Mouse (Mus musculus) kidney, postnatal 36 days (tissue): Measurements from ENCODE around the gene Itga3.

Source experiments
- DNase-seq, 2 experiments: peaks; one replicate each; pipeline ENCODE4 v3.0.0; 2021 to 2022; ENCODE audit warnings: mixed read lengths in 2 of 2

Gene Itga3

DNA sequence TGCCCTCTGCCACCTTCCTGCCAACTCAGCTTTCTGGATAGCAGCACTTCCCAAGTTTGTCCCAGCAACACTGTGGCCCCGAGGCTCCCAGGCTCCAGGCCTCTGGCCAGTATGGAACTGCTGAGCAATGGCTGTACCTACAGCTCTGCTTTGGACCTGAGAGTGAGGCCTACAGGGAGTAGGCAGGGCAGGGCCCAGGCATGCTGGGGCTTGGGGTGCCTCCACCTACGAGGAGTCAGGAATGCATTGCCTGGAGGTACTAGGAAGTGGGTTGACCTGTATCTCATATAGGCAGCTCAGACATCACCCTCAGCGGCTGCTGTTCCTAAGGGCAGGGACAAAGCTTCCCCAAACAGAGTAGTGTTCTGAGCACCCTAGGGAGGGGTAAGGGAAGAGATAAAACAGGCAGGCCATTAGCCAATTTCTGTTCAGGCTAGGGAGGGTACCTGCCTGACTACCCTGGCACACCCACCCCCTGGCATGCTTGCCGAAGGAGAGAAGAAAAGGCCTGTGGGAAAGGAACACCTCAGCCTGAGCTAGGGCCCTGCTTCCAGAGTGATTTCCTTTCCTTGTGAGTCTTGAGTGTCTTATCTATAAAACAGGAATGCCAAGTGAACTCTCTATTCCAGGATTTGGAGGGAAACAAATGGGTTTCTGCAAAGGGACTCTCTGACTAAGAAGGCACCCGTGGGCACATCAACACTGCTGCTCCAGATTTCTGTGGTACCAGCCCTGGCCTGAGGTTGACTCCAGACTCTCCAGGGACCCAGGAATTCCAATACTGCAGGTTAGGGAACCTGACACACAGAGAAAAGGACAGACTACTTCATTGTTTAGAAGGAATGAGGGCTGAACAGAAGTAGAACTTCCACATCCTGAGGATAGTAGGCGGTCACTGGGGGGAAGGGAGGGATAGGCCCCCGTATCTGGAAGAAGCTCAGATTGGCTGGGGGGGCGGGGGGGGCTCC lies 6.2 kb downstream of the Itga3 start:
- DNase-seq: no peak

DNA sequence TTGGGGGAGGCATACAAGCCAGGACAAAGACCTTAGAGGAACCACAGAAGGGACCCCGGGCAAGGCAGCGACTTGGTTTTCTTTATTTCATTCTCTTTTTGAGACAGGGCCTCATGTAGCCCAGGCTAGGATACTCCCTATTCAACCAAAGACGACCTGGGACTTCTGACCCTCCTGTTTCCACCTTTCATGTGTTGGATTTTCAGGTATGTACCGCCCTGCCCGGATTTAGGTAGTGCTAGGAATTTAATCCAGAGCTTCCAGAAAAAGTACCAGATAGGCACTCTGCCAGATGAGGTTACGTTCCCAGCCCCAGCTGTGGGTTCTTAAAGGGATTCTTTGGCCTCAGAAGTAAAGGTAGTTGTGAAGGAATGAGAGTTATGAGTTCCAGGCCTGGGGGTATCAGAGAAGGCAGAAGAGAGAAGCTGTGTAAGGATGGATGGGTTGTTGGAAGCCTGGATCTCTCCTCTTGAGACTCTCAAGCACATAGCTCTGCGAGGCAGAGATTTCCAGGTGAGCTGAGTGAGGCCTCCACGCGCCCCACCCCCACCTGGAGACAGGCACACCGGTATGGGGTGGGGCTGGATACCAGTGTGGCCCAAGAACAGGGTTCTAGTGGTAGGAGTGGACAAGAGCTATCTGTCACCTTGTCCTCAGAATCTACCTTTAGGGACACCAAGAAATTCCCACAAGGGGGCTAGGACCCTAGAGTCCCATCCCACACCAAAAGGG lies 7.2 kb downstream of the Itga3 start:
- DNase-seq: no peak

DNA sequence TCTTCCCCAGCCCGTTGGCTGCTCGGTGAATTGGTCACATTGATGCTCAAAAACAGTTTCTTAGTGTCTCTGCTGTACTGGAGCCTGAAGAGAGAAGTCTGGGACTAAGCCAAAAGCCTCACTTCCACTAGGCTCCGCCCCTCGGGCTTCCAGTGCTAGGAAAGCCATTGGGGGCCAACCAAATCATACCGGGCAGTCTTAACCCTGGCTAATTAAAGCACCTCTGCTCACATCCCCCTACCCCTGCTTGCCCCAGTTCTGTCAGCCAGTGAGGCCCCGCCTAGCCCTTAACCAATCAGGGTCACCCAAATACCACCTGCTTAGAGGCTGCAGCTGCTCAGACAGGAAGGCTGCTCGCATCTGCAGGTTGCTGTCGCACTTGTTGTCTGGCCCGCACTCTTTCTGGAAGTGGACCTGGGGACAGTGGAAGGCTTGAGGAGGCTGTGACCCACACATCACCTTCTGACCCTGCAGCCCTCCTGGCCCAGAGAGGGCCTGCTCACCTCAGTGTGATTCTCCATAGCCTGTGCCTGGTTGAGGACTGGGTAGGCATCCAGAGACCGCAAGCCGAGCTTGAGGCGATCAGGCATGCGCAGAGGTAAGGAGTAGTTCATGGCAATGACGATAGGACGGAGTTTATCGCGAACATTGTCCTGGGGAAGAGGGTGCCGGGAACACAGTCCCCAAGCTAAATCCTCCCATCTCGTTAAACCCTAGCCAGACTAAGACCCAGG lies 19.7 kb downstream of the Itga3 start:
- no peak for DNase-seq

DNA sequence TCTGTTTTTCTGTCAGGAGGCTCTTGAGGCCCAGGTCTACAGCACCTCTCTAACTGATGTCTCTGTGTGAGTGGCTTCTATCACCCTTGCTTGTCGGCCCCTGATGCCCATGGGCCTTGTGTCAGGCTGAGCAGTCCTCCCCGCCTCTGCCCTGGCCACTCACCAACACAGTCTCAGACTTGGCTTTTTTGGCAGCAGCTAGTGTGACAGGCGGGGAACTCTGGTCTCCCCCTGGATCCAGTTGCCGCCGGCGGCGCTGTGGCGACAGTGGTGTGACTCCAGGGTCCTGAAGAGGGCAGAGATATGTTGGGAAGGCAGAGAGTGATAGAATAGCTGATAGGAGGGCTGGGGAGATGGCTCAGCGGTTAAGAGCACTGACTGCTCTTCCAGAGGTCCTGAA lies 23.5 kb downstream of the Itga3 start:
- DNase-seq: no peak

DNA sequence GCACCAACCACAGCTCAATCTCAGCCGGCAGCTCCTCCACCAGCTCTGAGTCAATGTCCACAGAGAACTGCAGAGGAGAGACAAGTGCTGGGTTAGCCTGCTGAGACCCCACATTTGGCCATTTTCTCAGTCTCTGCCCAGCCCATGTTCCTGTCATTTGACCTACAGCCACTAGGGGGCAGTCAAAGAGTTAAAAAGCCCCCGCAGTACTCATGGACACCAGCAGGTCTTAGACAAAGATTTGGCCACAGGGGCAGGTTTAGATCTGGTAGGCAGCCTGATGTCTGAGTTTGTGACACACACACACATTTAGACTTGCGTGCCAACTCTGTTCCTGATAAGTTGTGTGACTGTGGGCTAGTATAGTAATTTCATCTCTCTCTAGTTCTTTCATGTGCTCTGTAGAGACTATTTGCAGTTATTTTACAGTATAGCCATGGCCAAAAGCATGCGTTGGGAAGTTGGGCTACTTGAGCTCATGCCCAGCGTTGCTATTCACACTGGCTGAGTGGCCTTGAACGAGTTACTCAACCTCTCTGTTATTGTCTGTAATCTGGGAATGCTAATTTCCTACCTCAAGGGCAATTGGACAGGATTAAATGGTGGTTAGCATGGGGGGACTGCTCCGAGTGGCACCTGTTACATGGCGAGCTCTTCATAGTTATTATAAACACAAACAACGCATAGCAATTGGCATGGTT lies 29.5 kb downstream of the Itga3 start:
- peak; percentile 53 to 69 for DNase-seq

DNA sequence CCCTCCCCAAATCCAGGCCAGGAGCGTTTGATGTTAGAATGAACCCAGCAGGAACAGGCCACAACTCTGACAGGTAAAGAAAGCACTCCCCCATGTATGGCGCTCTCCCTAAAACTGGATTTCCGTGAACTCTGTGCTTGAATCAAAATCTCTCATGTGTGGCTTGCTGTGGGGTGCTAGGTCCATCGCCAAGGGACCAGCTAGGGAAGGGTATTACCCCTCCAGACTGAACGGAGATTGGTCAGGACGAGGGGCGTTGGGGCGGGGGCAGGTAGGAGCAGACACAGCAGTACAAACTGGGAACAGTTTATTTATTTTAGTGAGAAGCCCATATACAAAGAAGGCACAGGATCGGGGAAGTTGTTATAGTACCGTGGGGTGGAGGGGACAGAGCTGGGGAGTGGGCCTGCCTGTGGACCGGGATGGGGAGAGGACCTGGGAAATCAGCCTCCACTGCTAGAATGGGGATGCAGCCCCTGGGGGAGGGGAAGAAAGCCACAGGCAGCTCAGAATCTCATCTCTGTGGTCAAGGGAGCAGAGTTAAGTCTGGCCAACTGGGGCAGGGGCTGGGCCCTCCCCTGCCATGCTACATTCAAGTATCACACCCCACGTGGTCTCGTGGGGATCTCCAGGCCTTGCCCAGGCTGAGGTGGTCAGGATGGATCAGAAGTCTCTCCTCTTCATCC lies 32.3 kb downstream of the Itga3 start:
- DNase-seq: no peak

DNA sequence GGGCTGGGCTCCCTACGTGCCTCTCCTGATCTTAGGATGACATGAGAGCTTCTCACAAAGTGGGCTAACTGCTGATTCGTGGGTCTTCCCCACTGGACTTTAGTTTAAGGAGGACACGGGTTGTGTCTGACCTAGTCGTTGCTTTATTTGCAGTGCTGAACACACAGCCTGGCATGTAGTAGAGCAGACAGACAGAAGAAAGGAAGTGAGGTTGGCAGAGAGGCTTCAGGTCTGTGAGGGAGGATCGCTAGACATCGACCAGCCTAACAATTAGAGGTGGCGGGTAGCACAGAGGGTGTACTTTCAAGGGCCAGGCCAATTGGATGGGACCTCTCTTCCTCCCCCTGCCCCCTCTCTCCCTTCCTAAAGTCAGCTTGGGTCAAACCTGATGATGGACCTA lies 33.0 kb downstream of the Itga3 start:
- DNase-seq: no peak

DNA sequence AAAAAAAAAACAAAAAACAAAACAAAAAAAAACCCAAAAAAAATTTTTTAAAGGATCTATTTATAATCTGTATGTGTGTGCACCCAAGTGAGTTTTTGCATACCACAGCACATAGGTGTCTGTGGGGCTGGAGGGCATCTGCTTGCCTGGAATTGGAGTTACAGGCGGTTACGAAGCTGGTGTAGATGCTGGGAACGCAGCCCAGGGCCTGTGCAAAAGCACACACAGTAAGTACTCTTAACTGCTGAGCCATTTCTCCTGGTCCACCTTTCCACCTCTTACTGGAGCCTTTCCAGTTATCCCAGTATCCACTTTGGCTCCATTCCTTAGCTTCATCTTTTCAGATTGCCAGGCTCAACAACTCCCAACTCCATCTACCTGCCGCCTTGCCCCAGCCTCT lies 33.5 kb downstream of the Itga3 start:
- no peak for DNase-seq

DNA sequence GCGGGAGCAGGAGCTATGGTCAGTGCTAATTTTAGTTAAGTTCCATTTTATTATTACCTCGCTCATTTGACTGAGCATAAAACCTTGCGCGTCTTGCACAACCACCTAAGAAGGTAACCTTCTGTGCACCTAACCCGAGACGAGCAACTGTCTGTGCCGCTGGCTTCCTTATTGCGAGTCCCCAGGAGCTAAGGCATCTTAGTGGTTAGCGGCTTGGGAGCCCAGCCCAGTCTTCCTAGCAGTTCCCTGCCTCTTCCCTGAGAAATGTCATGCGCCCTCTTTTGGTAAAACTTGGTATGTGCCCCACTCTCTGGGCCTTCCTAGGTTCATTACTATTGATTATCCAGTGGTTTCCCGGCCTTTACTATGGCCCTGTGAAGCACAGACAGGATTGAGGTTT lies 34.5 kb downstream of the Itga3 start:
- DNase-seq: peak; percentile 92 to 93

DNA sequence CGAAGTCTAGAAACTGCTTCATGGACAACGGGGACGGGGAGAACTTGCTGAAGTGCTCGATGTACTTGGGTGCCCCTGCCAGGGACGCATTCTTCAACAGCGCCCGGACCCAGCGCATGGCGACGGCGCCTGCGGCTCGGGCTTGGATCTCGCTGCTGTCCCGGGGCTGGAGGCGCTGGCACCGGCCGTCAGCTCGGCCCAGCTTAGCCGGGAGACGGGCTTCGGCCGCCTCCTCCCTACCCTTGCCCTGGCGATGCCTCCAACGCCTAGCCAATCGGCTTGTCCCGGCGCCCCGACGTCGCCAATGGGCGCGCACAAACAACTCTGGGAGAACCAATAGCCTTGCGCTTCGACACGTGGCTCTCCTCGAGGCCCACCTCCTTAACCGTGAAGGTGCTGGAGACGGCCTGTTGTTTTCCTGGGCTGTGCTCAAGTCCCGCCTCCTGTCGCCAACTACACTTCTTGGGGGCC lies 35.4 kb downstream of the Itga3 start, which contains the start of gene Pdk2:
TSS of gene Pdk2 (minus strand) at position 216 of the 471 bp plus-strand sequence.
- DNase-seq: peak; percentile 96 to 98

DNA sequence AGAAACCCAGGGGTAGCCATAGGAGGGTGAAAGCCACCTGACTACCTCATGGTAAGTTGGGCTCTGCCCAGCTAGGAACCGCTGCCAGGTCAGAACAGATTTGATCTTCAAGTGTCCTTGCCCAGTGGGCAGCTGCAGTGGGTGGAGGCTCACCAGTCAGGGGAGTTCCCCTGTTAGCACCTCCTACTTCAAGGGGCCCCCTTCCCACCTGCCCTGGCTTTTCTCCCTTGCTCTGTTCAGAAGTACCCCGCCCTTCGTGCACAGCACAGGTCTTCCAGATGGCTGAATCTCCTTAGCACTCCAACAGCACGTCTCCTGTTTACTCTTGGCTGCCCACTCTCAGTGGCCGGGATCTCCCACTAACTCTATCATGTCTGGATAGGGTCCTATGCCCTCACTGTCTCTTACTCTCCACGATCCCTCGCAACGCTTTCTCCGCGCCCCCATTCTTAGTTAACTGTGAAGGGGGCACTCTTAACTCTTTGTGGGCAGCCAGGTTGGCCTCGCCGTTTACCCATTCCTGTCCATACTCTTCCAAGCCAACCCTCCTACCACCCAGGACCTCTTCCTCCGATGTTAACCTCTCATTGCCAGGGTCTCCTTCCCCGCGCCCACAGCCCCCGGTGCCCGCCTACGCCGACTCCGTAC lies 36.0 kb downstream of the Itga3 start:
- DNase-seq: peak; percentile 90 to 96

DNA sequence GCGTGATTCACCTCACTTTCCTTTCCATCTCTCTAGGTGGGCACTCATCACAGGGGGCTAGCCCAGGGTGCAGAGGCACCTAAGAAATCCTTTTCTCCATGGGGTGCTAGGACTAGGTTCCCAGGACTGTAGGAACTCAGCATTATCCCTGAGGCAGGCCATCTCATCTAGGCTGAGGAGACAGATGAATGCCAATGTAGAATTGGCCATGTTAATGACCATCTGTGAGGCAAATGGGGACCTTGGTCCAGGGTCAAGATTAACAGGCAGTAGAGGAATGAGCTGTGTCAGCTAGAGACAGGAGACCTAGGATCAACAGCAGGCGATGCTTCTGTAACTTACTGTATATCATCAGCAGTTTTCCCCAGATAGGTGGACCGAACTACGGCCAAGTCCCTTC lies 36.8 kb downstream of the Itga3 start:
- DNase-seq: peak; percentile 47 to 70

DNA sequence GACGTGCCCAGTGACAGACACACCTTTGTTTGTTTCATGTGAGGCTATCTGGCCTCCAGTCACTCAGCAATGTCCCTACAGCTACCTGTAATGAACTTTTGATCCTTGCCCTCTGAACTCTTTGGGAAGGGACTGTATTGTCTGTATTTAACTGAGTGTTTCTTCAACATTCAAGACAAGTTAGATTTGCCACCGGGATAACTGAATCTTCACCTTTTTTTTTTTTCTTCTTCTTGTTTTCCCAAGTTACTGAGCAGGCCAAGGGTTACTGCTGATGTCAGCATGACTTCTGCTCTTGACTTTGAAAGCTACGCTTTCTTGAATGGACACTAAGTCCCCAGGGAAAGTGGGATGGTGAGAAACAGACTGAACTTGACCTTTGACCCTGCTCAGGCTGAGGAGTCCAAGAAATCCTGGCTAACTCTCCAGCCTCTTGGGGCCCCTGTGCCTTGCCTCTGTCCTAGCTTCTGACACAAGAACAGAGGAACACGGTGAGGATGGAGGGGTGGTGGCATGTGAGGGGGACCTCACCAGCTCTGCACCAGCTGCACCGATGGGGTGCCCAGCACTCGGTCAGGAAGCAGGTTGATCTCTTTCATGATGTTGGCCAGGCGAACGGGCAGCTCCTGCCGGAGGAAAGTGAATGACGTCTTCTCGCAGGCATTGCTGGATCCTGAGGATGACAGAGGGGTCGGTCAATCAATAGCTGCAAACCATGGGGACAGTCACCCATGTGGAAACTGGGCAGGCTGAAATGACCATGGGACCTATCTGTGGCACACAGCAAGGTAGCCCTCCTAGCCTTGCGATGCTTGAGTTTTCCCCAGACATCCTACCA lies 37.6 kb downstream of the Itga3 start:
- peak; percentile 74 to 92 for DNase-seq

DNA sequence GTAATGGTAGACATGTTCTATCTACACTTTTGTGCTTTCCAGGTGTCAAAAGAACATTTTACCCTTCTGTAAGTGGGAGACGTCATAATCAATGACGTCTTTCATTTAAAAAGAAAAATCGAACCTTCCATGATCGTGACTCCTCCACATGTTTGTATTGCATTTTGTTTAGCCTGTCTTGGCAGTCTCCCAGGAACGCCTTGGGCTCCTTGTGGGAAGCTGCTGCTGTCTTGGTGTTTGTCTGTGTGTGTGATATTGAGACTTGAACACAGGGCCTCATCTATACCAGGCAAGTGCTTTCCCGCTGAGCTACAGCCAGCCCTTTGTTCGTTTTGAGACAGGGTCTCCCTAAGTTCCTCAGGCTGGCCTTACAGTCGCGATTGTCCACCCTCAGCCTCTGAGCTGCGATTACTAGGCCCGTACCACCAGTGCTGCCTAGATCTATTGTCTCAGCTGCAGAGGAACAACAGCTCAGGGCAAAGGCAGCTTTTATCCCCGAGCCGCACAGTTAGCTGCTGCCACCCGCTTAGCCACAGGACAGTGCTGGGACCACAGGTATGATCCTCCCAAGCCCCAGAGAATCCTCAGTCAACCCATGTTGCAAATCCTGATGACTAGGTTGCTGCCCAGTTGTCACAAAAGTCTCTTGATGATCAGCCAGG lies 38.3 kb downstream of the Itga3 start:
- no peak for DNase-seq

DNA sequence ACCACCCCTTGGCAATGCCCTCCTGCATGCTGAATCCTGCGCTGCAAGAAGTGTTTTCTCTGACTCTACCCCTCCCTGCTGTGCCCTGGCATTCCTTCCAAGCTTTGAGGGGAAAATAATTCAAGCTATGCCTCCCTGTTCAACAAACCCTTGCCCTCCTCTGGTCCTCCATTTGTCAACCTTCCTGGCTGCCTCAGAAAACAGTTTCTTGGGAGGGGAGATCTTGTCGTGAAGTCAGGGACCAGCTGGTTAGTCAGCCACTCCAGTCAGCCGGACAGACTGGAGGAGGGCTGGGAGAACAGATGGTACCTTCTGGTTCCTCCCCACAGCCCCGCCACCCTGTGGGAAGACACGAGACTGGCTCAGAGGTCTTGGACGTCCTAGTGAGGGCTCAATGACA lies 39.3 kb downstream of the Itga3 start:
- DNase-seq: no peak

DNA sequence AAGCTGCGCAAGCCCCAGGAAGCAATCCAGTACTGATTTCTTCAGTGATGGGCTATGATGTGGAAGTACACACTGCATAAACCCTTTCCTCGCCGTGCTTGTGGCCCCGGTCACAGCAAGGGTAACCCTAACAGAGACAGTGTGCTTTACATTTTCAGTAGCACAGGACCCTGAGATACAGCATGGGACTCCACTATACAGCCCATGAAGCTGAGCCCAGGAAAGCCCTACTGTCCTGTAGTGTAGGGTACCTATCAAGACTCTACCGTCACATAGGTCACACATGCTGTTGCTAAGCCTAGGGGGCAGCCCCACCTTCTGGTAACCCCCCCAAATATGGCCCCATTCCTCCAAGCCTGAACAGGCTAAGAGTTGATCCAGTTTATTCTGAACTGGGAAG lies 40.1 kb downstream of the Itga3 start:
- no peak for DNase-seq

DNA sequence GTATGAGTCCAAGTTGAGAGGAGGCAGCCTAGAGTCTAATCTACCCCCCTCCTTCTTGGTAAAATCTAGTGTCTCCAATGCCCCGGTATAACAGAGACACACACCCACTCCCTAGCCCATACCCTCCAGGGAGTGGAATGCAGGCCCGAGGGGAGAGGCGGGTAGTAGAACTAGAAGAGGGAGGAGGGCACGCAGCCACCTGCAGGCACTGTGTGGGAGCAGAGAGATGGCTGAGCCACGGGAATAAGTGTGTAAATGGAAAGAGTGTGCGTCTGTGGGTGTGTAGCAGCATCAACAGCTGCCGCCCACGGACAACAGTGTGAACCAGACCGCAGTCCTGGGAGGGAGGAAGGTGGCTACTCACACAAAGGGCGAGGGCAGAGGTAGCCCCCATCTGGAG lies 41.7 kb downstream of the Itga3 start:
- DNase-seq: no peak

DNA sequence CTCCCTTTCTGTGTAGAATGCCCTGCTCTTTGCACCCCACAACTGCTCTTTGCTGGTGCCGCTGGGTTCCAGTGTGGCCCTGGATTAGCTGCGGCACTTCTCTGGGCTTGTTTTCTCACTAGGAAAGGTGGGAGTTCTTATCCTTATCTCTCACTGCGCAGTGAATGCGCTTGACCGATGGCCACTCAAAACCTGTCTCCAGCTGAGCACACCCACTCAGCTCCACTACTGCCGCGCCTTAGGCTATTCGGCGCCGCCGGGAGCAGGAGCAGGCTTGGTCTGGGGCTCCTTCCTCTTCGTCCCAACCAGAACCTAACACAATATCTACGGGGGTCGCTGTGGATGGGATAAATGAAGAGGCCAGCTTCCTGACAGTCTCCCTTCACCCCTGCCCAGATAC lies 43.0 kb downstream of the Itga3 start:
- DNase-seq: no peak

DNA sequence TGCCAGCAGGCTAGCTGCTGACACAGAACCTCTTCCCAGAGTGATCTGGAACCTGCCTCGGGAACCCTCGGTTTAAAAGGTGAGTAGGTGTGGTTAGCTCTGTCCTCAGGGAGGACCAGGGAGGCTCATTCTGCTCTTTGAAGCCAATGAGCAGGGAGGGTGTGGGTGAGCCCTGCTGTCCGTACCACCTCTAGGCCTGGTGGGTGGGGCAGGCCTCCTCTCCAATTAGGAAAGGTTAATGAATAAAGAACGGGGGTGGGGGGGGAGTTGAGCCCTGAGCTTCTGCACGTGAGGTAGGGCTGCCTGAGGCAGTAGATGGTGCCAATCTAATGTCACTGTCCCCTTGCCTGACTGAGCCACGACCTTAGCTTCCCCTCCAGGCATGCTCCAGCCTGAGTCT lies 43.7 kb downstream of the Itga3 start:
- DNase-seq: peak; percentile 68 to 79
